Mouse (Mus musculus) cortical plate, adult 2 months (tissue): ENCODE data around the gene Cgnl1.

Experiments
- CTCF ChIP-seq: fragments of 200-500 bp; IDR thresholded peaks from 2 replicates; pipeline ENCODE4 v1.5.1; 2011; ENCODE audit warnings: mild to moderate bottlenecking, control low read depth, low read length; ENCODE audit not compliant: insufficient read depth; ENCODE audit errors: extremely low read depth
- POLR2A ChIP-seq: fragments of 200-500 bp; IDR thresholded peaks from 2 replicates; pipeline ENCODE4 v1.6.1; 2011; ENCODE audit warnings: mild to moderate bottlenecking, low read length, control low read depth; ENCODE audit not compliant: insufficient read depth; ENCODE audit errors: extremely low read depth

GRCm38 (mm10) chr9:71805646-71806421 is 34.4 kb upstream of the Cgnl1 start:
- TF ChIP-seq POLR2A (no peak), CTCF (no peak)
